Mouse (Mus musculus): ENCODE measurements around the gene Wfdc1.

Gene Wfdc1

GRCm38 (mm10) chr8:119737093-119737900, 71.1 kb downstream of the Wfdc1 start:
- no peak for DNase-seq (ENCODE audit: low read depth)

All from NIH3T3 (cell line).